12 mouse cellular contexts compared by ENCODE assay signal in genomic region chr12:69302171-69302570, GRCm38 (mm10).
"Had no signal": no experiment of that assay in that cellular context is flagged by ENCODE, and none has a peak within 500 bp of the region (broad histone marks: within the 10 kb centered on the region; RNA-seq: fewer than 3 reads in every experiment).

No protein-coding gene starts in this region.

- DNase-seq: liver, postnatal 0 days; lung, adult 2 months; lung, postnatal 14 days; lung, postnatal 36 days; retina, postnatal 1 day; right cerebral cortex, adult 18-20 months; right cerebral cortex, postnatal 25 days; right cerebral cortex, postnatal 4 days; spleen, adult 18-20 months; thymus, adult 18-20 months; thymus, postnatal 14 days; thymus, postnatal 36 days had no signal
